Mouse (Mus musculus) heart, postnatal 36 days (tissue): ENCODE results near the gene Acot3. TPM values are rescaled to one million over a fixed set of nuclear protein-coding genes. Genes with fewer than 3 reads are reported as not detected.
"Not testable (repeated sequence)": the region's sequence is repeated elsewhere in the genome, so short reads cannot be mapped to it uniquely, and the experiment has no call there.

Experiments
- DNase-seq, 2 experiments: peaks; one replicate each; pipeline ENCODE4 v3.0.0; 2021 to 2022
- intact Hi-C: fragments of 180-260 bp; cut with DNase I; formaldehyde crosslinking; loops from one replicate; pipeline ENCODE4 v1.15.1; 2025
- total RNA-seq, 2 experiments: library from RNA; stranded (reverse); gene quantifications; 2 replicates each; pipeline ENCODE4 v1.2.3; 2021

The Acot3 gene
- total RNA-seq, 2 experiments from 2014 or later: 1.9 TPM

DNA sequence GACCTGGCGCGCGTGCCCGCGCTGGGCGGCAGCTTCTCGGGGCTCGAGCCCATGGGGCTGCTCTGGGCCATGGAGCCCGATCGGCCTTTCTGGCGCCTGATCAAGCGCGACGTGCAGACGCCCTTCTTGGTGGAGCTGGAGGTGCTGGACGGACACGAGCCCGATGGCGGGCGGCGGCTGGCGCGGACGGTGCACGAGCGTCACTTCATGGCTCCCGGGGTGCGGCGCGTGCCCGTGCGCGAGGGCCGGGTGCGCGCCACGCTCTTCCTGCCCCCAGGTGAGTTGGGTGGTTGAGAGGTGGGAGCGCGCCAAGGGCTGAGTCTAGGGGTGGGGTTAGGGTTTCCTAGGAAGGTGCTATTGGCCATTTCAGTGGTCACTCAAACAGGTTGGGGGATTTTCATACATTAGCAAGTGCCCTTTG is 13.2 kb upstream of the Acot3 start, which contains the start of gene Gm49366:
Gene Gm49366 (plus strand): TSS at position 245 of the 421 bp plus-strand sequence.
- peak; percentile 4 to 44 for DNase-seq

DNA sequence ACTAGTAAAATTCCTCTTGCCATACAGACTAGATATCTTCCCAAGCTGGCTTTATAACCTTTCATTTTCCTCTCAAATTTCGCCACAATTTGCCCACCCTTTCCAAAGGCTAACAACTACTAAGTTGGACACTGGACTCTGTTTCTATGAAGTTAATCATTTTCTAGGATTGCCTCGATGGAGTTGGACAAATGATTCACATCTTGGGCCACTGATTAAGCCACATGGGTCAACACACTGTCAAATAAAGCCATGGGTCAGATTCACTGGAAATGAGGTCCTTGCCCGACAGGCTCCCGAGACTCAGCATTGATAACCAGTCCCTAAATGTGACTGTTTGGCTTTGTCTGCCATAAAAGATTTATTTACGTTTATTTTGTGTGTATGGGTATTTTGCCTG is 9.7 kb upstream of the Acot3 start:
- no peak for DNase-seq
- intact Hi-C loops: no loop called here

More for the DNA sequence above, 13.2 kb upstream of the Acot3 start, which contains the start of gene Gm49366:
- intact Hi-C loops: loop anchor here (10.0 kb wide), 1 partner anchor 234 kb away; no protein-coding TSS in a partner anchor

DNA sequence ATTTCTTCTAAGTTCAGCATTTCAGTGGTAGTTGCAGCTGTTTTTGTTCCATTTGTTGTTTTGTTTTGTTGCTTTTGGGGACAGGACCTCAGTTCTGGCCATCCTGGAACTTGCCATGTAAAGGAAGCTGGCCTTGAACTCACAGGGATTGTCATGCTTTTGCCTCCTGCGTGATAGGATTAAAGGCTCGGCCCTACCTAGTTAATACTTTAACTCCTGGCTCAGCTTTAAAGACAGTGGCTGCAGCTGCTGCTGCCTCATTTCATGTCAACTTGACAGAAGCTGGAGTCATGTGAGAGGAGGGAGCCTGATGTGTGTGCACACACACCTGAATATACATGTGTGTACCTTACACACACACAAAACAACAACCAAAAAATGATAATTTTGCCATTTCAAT is 7.9 kb upstream of the Acot3 start:
- no peak for DNase-seq
- intact Hi-C loops: no loop called here

DNA sequence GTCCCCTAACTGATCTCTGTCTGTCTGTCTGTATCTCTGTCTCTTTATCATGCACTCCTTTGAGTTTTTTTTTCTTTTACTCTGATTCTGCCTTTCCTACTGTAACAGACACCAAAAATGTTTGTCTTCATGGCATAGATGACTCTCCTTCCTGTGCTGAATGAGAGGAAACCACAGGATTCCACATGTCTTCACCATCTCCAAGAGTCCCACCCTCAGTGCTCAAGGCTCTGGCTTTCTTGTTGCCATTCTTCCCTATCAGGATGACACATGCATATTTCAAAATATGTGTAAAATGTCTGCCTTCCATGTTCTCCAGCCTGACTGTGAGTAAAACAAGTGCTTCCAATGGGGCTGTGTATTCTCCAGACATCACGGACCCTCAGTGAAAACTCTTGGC is 5.0 kb upstream of the Acot3 start:
- no peak for DNase-seq
- intact Hi-C loops: no loop called here

DNA sequence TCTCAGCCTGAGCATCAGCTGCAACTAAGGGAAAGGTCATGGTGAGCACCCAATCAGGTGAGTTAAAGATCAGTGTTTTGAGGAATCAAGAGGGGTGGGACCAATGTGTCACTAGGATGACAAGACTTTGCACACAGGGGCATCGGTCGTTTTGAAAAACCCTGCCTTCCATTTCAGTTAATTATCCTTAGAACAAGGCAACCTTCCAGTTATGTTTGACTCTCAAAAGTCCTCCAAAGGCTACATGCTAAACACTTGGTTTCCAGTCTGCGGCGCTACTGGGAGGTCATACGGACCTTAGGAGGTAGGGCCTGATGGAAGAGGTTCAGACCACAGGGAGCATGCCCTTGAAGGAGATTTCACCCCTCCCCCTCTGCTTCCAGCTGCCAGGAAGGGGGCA is 1.2 kb upstream of the Acot3 start:
- DNase-seq, intact Hi-C loops: not testable (repeated sequence)

DNA sequence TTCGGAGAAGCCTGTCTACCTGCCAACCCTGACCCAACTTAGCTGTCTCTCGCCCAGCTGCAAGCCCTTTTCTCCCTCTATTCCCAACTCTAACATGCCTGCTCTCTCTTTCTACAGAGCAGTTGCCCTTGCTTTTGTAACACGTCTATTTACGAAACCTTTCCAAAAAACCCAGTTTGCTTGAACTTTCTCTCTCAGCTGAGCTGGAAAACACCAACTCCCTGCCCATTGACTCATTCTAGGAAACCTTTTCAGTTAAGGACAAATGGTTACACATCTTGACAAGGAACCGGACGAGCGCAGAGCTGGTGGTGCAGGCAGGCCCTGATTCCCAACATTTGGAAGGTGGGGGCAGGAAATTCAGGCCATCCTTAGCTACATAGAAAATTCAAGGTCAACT is 665 bp downstream of the Acot3 start:
- no peak for DNase-seq
- intact Hi-C loops: loop anchor here (1.0 kb wide), 1 partner anchor 19 kb away; no protein-coding TSS in a partner anchor

DNA sequence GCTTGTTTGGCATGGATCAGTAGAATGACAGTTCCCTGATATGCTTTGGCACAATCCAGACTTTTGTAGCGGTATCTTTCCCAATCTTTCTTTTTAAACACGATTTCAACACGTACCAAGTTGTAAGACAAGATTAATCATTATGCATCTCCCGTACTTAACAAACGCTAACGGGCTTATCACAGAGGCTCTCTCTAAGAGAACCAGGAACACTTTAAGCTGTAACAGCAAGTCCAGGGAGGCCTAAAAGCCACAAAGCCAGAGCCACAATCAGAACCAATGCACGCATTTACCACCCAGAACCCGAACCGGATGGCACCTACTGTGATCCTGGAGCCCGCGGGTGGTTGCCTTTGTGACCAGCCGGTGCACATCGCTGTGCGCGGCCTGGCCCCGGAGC is 1.2 kb downstream of the Acot3 start:
- DNase-seq: no peak
- intact Hi-C loops: no loop called here

DNA sequence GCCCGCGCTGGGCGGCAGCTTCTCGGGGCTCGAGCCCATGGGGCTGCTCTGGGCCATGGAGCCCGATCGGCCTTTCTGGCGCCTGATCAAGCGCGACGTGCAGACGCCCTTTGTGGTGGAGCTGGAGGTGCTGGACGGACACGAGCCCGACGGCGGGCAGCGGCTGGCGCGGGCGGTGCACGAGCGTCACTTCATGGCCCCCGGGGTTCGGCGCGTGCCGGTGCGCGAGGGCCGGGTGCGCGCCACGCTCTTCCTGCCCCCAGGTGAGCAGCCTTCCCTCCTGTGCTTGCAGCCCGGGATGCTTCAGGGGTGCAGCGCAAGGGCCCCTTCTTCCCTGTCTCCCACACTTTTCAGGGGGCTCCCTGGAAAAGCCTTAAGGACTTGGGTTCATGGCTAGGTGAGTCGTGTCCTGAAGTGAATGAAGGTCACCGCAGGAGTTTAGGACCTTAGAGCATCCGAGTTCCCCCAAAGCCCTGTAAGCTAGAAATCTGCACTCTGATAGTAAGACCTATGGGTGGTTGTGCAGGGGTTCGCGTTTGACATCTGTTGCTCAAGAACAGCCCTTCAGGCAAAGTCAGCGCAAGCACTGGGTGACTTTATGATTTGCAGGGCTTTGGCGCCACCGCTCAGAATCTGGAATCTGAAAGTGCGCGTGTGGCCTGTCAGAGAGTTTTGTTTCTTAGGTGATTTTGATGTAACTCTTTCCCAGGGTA is 1.9 kb downstream of the Acot3 start:
- intact Hi-C loops: no loop called here

DNA sequence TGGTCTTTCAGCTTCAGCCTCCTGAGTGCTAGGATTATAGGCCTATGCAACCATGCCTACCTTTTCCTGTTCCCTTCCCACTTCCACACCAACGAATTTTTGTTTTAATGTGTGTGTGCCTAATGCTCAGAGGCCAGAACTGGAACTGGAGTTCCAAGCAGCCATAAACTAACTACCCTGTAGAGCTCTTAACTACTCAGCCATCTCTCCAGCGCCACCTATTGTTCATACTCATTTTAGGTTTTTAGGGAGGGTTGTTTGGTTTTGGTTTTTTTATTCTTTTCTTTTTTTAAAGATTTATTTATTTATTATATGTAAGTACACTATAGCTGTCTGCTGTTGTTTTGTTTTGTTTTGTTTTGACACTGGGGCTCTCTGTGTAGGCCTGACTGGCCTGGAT is 9.0 kb downstream of the Acot3 start:
- no peak for DNase-seq
- intact Hi-C loops: loop anchor here (1.0 to 10.0 kb wide), 2 partner anchors 89 to 346 kb away; no protein-coding TSS in a partner anchor

More for the DNA sequence above, 1.9 kb downstream of the Acot3 start:
- no peak for DNase-seq

DNA sequence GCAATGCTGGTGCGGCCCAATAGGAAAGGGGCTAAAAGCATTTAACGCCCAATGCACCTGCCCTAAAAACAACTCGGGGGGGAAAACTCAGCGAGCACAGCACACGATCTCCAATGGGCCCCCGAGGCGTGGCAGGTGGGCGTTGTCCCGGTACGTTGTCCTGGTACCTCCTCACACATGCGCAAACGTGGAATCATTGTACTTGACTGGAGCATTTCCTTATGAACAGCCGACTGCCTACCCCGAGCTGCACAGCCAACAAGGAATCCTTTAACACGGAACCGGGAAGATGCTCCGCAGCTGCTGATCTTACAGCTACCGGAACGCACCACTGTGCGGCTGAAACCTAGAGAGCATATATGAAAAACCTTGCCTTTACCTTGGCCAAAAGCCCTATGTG is 10.4 kb downstream of the Acot3 start:
- intact Hi-C loops: loop anchor here (10.0 kb wide), 1 partner anchor 348 kb away; no protein-coding TSS in a partner anchor
- no peak for DNase-seq

DNA sequence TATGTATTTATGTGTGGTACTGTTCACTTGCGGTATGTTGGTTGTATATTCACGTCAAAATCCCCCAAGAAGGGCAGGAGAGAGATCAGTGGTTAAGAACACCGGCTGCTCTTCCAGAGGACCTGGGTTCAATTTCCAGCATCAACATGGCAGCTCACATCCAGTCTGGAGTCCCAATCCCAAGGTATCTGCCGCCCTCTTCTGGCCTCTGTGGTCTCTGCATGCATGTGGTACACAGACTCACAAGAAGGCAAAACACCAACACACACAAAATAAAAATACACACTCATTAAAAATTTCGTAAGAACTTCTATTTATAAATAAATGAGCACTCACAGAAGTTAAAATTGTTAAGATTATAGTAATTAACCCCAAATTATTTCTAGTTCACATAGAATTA is 11.3 kb downstream of the Acot3 start:
- no peak for DNase-seq
- intact Hi-C loops: loop anchor here (10.0 kb wide), 1 partner anchor 348 kb away; no protein-coding TSS in a partner anchor

DNA sequence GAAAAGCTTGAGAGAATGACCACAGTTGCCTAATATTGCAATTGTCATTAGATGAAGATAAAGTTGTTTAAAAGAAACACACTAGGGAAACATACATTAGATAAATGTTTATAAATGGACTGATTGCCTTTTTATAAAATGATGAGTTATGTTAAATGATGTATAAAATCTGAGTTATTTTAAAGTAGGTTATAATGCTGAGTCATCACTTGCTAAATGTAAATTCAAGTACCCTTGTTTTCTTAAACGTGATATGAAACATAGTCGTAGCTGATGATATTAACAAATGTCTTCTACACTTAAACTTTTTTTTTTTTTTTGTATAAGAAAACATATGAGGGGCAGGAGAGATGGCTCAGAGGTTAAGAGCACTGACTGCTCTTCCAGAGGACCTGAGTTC is 11.9 kb downstream of the Acot3 start:
- intact Hi-C loops: loop anchor here (10.0 kb wide), 1 partner anchor 349 kb away; no protein-coding TSS in a partner anchor
- DNase-seq: no peak

DNA sequence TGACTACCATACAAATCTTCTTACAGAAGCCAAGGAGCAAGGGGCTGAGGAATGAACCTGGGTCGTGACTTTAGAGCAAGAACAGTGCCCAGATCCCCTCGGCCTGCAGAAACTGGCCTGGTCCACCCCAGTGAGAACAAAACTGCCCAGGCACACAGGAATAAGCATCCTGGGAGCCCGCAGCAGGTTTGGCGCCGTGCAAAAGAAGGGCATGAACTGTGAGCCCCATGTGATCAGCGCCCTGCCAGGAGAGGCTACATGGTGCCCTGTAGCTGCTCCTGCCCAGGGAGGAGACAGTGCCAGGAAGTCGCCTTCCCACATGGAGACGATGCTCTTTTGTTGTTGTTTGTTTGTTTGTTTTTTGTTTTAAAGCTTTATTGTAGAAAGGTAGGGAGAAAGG is 12.7 kb downstream of the Acot3 start:
- DNase-seq: no peak
- intact Hi-C loops: loop anchor here (10.0 kb wide), 1 partner anchor 350 kb away; no protein-coding TSS in a partner anchor

DNA sequence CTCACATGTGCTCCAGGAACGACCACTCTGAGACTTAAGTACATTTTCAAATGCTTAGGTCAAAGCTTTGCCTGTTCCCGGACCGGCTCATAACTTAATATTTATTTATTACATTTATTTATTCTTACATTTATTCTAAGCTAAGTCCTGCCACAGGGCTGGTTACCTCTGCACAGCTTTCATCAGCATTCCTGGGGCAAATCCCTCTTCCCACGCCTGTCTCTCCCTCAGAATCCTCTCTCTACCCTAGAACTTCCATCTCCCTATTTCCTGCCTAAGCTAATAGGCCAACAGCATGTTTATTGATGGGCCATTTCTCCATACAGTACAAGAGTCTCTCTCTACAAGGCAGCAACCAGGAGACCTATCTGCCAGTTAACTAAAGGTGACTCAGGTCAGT is 15.8 kb downstream of the Acot3 start:
- no peak for DNase-seq
- intact Hi-C loops: loop anchor here (10.0 kb wide), 1 partner anchor 353 kb away; no protein-coding TSS in a partner anchor

DNA sequence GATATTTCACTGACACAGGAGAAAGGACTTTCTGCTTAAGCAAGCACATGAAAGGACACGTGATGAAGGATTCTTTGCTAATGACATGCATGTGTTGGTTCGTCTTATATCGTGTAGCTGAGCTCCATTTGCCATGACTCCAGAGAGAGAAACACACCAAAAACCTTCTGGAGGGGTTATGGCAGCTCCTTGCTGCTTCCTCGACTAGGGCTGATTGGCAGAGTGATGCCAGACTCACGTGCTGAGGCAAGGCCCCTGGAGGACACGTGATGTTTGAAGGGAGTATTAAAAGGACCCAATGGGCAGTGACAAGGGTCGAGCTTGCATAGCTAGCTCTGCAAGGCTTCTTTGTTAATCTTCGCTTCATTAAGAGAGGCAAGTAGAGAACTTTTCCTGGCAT is 16.4 kb downstream of the Acot3 start:
- intact Hi-C loops: loop anchor here (10.0 kb wide), 1 partner anchor 353 kb away; no protein-coding TSS in a partner anchor
- no peak for DNase-seq

DNA sequence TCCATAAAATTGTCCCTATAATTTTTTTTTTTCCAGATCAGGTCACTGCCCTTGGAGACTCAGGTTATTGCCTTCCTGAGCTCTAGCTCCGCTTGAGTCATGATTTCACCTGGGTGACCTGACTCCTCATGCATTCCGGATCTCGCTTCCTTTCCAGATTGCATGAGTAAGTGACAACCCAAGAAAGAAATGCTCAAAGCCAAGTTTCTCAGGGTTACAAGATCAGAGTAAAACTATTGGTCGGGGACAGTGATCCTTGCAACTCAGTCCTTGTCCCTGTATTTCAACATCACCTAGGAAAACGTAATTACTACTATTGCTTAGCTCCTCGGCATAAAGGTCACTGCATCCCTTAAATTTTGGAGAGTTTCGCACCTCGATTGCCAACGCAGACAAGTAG is 17.0 kb downstream of the Acot3 start, which contains the start of gene Acot5:
Gene Acot5 (plus strand): TSS at position 340 of the 400 bp plus-strand sequence.
- intact Hi-C loops: loop anchor here (10.0 kb wide), 1 partner anchor 354 kb away; no protein-coding TSS in a partner anchor
- no peak for DNase-seq

DNA sequence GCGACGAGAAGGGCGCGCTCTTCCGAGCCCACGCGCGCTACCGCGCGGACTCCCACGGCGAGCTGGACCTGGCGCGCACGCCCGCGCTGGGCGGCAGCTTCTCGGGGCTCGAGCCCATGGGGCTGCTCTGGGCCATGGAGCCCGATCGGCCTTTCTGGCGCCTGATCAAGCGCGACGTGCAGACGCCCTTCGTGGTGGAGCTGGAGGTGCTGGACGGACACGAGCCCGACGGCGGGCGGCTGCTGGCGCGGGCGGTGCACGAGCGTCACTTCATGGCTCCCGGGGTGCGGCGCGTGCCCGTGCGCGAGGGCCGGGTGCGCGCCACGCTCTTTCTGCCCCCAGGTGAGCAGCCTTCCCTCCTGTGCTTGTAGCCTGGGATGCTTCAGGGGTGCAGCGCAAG is 17.6 kb downstream of the Acot3 start:
- intact Hi-C loops: loop anchor here (10.0 kb wide), 1 partner anchor 355 kb away; no protein-coding TSS in a partner anchor
- DNase-seq: peak; percentile 23 to 40

DNA sequence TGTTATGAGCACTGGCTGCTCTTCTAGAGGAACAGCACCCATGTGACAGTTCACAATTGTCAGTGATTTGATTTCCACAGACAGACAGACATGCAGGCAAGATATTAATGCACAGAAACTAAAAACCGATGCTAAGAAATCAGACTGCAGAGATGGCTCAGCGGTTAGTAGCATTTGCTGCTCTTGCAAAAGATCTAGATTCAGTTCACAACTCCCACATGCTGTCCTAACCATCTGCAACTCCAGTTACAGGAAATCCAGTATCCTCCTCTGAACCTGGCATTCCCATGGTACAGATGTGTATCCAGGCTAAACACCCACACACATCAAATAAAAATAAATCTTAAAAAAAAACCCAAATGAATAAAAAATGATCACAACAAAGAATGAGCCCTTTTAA is 19.8 kb downstream of the Acot3 start:
- no peak for DNase-seq
- intact Hi-C loops: no loop called here

DNA sequence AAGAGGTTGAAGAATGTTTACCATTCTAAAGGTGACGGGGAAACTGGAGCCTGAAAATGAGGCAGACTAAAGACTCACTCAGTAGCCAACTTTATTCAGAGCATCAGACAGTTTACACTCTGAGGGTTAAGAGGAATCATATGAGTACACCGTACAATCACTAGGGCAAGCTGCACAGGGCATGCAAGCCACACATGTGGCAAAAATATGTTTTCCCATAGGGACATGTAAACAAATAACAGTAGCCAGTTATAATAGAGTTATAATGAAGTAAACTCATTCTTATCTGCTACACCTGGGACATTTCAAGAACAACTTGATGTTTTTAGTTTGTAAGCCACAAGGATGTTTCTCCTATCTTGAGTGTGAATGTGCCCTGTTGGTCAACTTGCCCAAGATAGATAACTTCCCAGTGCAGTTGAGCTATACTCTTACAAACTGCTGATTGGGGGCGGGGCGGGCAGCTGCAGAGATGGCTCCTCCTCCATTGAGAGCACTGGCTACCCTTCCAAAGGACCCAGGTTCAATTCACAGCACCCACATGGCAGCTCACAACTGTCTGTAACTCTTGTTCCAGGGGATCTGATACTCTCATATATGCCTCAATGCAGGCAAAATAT is 25.5 kb downstream of the Acot3 start:
- no peak for DNase-seq
- intact Hi-C loops: no loop called here

DNA sequence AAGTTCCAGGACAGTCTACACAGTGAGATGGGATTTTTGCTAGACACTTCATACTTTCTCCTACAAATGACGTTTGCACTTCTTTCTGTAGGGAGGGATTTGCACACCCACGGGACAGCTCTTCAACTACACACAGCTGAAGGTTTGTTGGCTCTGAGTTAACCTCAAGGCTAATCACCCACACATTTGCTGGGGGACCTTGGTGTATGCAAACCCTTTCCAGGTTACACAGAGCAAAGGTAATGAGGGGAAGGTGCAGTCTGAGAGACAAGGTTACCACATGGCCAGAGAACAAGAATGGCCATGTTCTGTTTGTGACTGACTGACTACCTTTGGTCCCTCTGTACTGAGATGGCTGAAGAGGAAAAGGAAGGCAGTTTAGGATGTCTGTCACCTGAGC is 31.9 kb downstream of the Acot3 start:
- DNase-seq: no peak
- intact Hi-C loops: no loop called here

DNA sequence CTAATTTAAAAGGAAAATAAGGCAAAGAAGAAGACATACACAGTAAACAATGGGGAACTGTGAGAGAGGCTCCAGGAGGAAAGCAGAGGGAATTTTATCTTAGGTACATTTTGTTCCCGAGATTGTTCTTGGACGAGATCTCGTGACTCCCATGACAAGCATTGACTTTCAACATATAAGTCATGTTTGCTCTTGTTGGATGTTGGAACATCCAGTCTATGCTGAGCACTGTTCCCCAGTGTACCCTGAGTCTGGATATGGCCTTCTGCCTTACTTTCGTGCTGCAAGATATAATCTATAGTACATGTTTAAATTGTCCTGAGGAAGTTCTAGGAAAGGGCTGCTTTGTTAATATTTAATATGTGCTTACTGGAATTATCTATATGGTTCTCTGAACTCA is 32.6 kb downstream of the Acot3 start:
- no peak for DNase-seq
- intact Hi-C loops: no loop called here
